Mouse (Mus musculus): ENCODE measurements at regions not wholly inside any gene's neighbourhood (a gene's known extent, or its start where the extent isn't known, plus 50 kb on each side); places are given as distances from the start of the nearest gene placed in this dataset.

- WGBS, result 55% methylated on average over 3 of the region's 3 CpGs
- no peaks in the 10 kb centered on the region for H3K27me3 ChIP-seq (ENCODE audit: control insufficient read depth, insufficient read depth, low read length)
- no peak for ATAC-seq (ENCODE audit: insufficient read depth, low FRiP score)
- no peak overlapping the region for H3K9ac ChIP-seq (ENCODE audit: low read length)
- H3K27ac ChIP-seq (ENCODE audit: low read length), result no peak overlapping the region
- no peaks in the 10 kb centered on the region for H3K9me3 ChIP-seq (replicated peaks; ENCODE audit: control insufficient read depth, low read length)
- H3K4me2 ChIP-seq (ENCODE audit: low read depth, low read length), result no peak overlapping the region
- H3K4me3 ChIP-seq (replicated peaks; ENCODE audit: low read length), result no peak overlapping the region
- H3K36me3 ChIP-seq (ENCODE audit: control insufficient read depth, insufficient read depth, low read length), result no peaks in the 10 kb centered on the region
- H3K4me1 ChIP-seq (ENCODE audit: control insufficient read depth, insufficient read depth, low read length), result no peaks in the 10 kb centered on the region
Measured at GRCm38 (mm10) chr10:25783861-25784260, 247.8 kb upstream of the Smlr1 start.

GRCm38 (mm10) chr10:25779476-25779875 lies 243.4 kb upstream of the Smlr1 start:
- no peak overlapping the region for H3K4me3 ChIP-seq (replicated peaks; ENCODE audit: low read length)
- H3K27ac ChIP-seq (ENCODE audit: low read length), result no peak overlapping the region
- no peaks in the 10 kb centered on the region for H3K27me3 ChIP-seq (ENCODE audit: control insufficient read depth, insufficient read depth, low read length)
- H3K4me1 ChIP-seq (ENCODE audit: control insufficient read depth, insufficient read depth, low read length), result no peaks in the 10 kb centered on the region
- H3K36me3 ChIP-seq (ENCODE audit: control insufficient read depth, insufficient read depth, low read length), result no peaks in the 10 kb centered on the region
- 89% methylated on average over 4 of the region's 4 CpGs for WGBS
- H3K4me2 ChIP-seq (ENCODE audit: low read depth, low read length), result no peak overlapping the region
- ATAC-seq (ENCODE audit: insufficient read depth, low FRiP score), result no peak
- no peak overlapping the region for H3K9ac ChIP-seq (ENCODE audit: low read length)
- H3K9me3 ChIP-seq (replicated peaks; ENCODE audit: control insufficient read depth, low read length), result no peaks in the 10 kb centered on the region

- Histone ChIP-seq H3K9me3 (replicated peaks; ENCODE audit: control insufficient read depth, low read length) (no peaks in the 10 kb centered on the region), H3K36me3 (ENCODE audit: control insufficient read depth, insufficient read depth, low read length) (no peaks in the 10 kb centered on the region), H3K27ac (ENCODE audit: low read length) (no peak overlapping the region), H3K27me3 (ENCODE audit: control insufficient read depth, insufficient read depth, low read length) (no peaks in the 10 kb centered on the region), H3K4me1 (ENCODE audit: control insufficient read depth, insufficient read depth, low read length) (no peaks in the 10 kb centered on the region), H3K4me3 (replicated peaks; ENCODE audit: low read length) (no peak overlapping the region), H3K4me2 (ENCODE audit: low read depth, low read length) (no peak overlapping the region), H3K9ac (ENCODE audit: low read length) (no peak overlapping the region)
- WGBS, result 74% methylated on average over 2 of the region's 2 CpGs
- ATAC-seq (ENCODE audit: insufficient read depth, low FRiP score), result no peak
Measured at GRCm38 (mm10) chr10:25777717-25778116, 241.7 kb upstream of the Smlr1 start.

- H3K4me2 ChIP-seq (ENCODE audit: low read depth, low read length), result no peak overlapping the region
- no peaks in the 10 kb centered on the region for H3K9me3 ChIP-seq (replicated peaks; ENCODE audit: control insufficient read depth, low read length)
- no peak overlapping the region for H3K9ac ChIP-seq (ENCODE audit: low read length)
- no peaks in the 10 kb centered on the region for H3K4me1 ChIP-seq (ENCODE audit: control insufficient read depth, insufficient read depth, low read length)
- H3K4me3 ChIP-seq (replicated peaks; ENCODE audit: low read length), result no peak overlapping the region
- no peak for ATAC-seq (ENCODE audit: insufficient read depth, low FRiP score)
- H3K27ac ChIP-seq (ENCODE audit: low read length), result no peak overlapping the region
- no peaks in the 10 kb centered on the region for H3K27me3 ChIP-seq (ENCODE audit: control insufficient read depth, insufficient read depth, low read length)
- H3K36me3 ChIP-seq (ENCODE audit: control insufficient read depth, insufficient read depth, low read length), result no peaks in the 10 kb centered on the region
- 85% methylated on average over 11 of the region's 11 CpGs for WGBS
Measured at GRCm38 (mm10) chr10:25776697-25777096, 240.6 kb upstream of the Smlr1 start.

GRCm38 (mm10) chr10:25770051-25770450 lies 234.0 kb upstream of the Smlr1 start:
- Histone ChIP-seq H3K27me3 (ENCODE audit: control insufficient read depth, insufficient read depth, low read length) (no peaks in the 10 kb centered on the region), H3K9me3 (replicated peaks; ENCODE audit: control insufficient read depth, low read length) (no peaks in the 10 kb centered on the region), H3K36me3 (ENCODE audit: control insufficient read depth, insufficient read depth, low read length) (no peaks in the 10 kb centered on the region), H3K27ac (ENCODE audit: low read length) (no peak overlapping the region), H3K4me2 (ENCODE audit: low read depth, low read length) (no peak overlapping the region), H3K9ac (ENCODE audit: low read length) (no peak overlapping the region), H3K4me1 (ENCODE audit: control insufficient read depth, insufficient read depth, low read length) (no peaks in the 10 kb centered on the region), H3K4me3 (replicated peaks; ENCODE audit: low read length) (no peak overlapping the region)
- no peak for ATAC-seq (ENCODE audit: insufficient read depth, low FRiP score)

GRCm38 (mm10) chr10:25768456-25768855 lies 232.4 kb upstream of the Smlr1 start:
- WGBS, result 80% methylated on average over 5 of the region's 5 CpGs
- no peaks in the 10 kb centered on the region for H3K9me3 ChIP-seq (replicated peaks; ENCODE audit: control insufficient read depth, low read length)
- H3K4me1 ChIP-seq (ENCODE audit: control insufficient read depth, insufficient read depth, low read length), result no peaks in the 10 kb centered on the region
- H3K27me3 ChIP-seq (ENCODE audit: control insufficient read depth, insufficient read depth, low read length), result no peaks in the 10 kb centered on the region
- ATAC-seq (ENCODE audit: insufficient read depth, low FRiP score), result no peak
- H3K9ac ChIP-seq (ENCODE audit: low read length), result no peak overlapping the region
- no peak overlapping the region for H3K27ac ChIP-seq (ENCODE audit: low read length)
- no peak overlapping the region for H3K4me3 ChIP-seq (replicated peaks; ENCODE audit: low read length)
- H3K4me2 ChIP-seq (ENCODE audit: low read depth, low read length), result no peak overlapping the region
- no peaks in the 10 kb centered on the region for H3K36me3 ChIP-seq (ENCODE audit: control insufficient read depth, insufficient read depth, low read length)

GRCm38 (mm10) chr10:25754300-25754699 lies 218.2 kb upstream of the Smlr1 start:
- Histone ChIP-seq H3K36me3 (ENCODE audit: control insufficient read depth, insufficient read depth, low read length) (no peaks in the 10 kb centered on the region), H3K27me3 (ENCODE audit: control insufficient read depth, insufficient read depth, low read length) (no peaks in the 10 kb centered on the region), H3K4me2 (ENCODE audit: low read depth, low read length) (no peak overlapping the region), H3K4me1 (ENCODE audit: control insufficient read depth, insufficient read depth, low read length) (no peaks in the 10 kb centered on the region), H3K4me3 (replicated peaks; ENCODE audit: low read length) (no peak overlapping the region), H3K27ac (ENCODE audit: low read length) (no peak overlapping the region), H3K9me3 (replicated peaks; ENCODE audit: control insufficient read depth, low read length) (no peaks in the 10 kb centered on the region), H3K9ac (ENCODE audit: low read length) (no peak overlapping the region)
- no peak for ATAC-seq (ENCODE audit: insufficient read depth, low FRiP score)
- WGBS, result 35% methylated on average over 3 of the region's 3 CpGs

GRCm38 (mm10) chr10:25742678-25743077 lies 206.6 kb upstream of the Smlr1 start:
- H3K4me2 ChIP-seq (ENCODE audit: low read depth, low read length), result no peak overlapping the region
- no peaks in the 10 kb centered on the region for H3K4me1 ChIP-seq (ENCODE audit: control insufficient read depth, insufficient read depth, low read length)
- H3K27me3 ChIP-seq (ENCODE audit: control insufficient read depth, insufficient read depth, low read length), result no peaks in the 10 kb centered on the region
- H3K9me3 ChIP-seq (replicated peaks; ENCODE audit: control insufficient read depth, low read length), result no peaks in the 10 kb centered on the region
- 66% methylated on average over 3 of the region's 3 CpGs for WGBS
- no peak overlapping the region for H3K9ac ChIP-seq (ENCODE audit: low read length)
- ATAC-seq (ENCODE audit: insufficient read depth, low FRiP score), result no peak
- H3K36me3 ChIP-seq (ENCODE audit: control insufficient read depth, insufficient read depth, low read length), result no peaks in the 10 kb centered on the region
- H3K27ac ChIP-seq (ENCODE audit: low read length), result no peak overlapping the region
- no peak overlapping the region for H3K4me3 ChIP-seq (replicated peaks; ENCODE audit: low read length)

GRCm38 (mm10) chr10:25740956-25741355 lies 204.9 kb upstream of the Smlr1 start:
- H3K27ac ChIP-seq (ENCODE audit: low read length), result no peak overlapping the region
- no peaks in the 10 kb centered on the region for H3K9me3 ChIP-seq (replicated peaks; ENCODE audit: control insufficient read depth, low read length)
- H3K27me3 ChIP-seq (ENCODE audit: control insufficient read depth, insufficient read depth, low read length), result no peaks in the 10 kb centered on the region
- H3K9ac ChIP-seq (ENCODE audit: low read length), result no peak overlapping the region
- H3K4me1 ChIP-seq (ENCODE audit: control insufficient read depth, insufficient read depth, low read length), result no peaks in the 10 kb centered on the region
- no peak for ATAC-seq (ENCODE audit: insufficient read depth, low FRiP score)
- H3K4me2 ChIP-seq (ENCODE audit: low read depth, low read length), result no peak overlapping the region
- H3K36me3 ChIP-seq (ENCODE audit: control insufficient read depth, insufficient read depth, low read length), result no peaks in the 10 kb centered on the region
- WGBS, result 72% methylated on average over 2 of the region's 2 CpGs
- H3K4me3 ChIP-seq (replicated peaks; ENCODE audit: low read length), result no peak overlapping the region

- ATAC-seq (ENCODE audit: insufficient read depth, low FRiP score), result no peak
Measured at GRCm38 (mm10) chr10:25730470-25730869, 194.4 kb upstream of the Smlr1 start.

More at GRCm38 (mm10) chr10:25730470-25730869, 194.4 kb upstream of the Smlr1 start:
- H3K36me3 ChIP-seq (ENCODE audit: control insufficient read depth, insufficient read depth, low read length), result no peaks in the 10 kb centered on the region
- no peak overlapping the region for H3K9ac ChIP-seq (ENCODE audit: low read length)
- no peaks in the 10 kb centered on the region for H3K4me1 ChIP-seq (ENCODE audit: control insufficient read depth, insufficient read depth, low read length)
- no peaks in the 10 kb centered on the region for H3K9me3 ChIP-seq (replicated peaks; ENCODE audit: control insufficient read depth, low read length)
- H3K27ac ChIP-seq (ENCODE audit: low read length), result no peak overlapping the region
- 29% methylated on average over 3 of the region's 3 CpGs for WGBS
- H3K4me2 ChIP-seq (ENCODE audit: low read depth, low read length), result no peak overlapping the region
- H3K27me3 ChIP-seq (ENCODE audit: control insufficient read depth, insufficient read depth, low read length), result no peaks in the 10 kb centered on the region
- no peak overlapping the region for H3K4me3 ChIP-seq (replicated peaks; ENCODE audit: low read length)

Data from stomach, embryonic 16.5 days (tissue).